Mouse (Mus musculus) thymus, adult 2 months (tissue): ENCODE measurements at regions not wholly inside any gene's neighbourhood (a gene's known extent, or its start where the extent isn't known, plus 50 kb on each side); places are given as distances from the start of the nearest gene placed in this dataset.

Experiments used
- DNase-seq: peaks from one replicate; pipeline ENCODE4 v3.0.0; 2021
- H3K27ac ChIP-seq: fragments of 200-500 bp; 2 replicates; pipeline ENCODE4 v1.5.1; 2012; ENCODE audit warnings: low read length, control low read depth; ENCODE audit not compliant: control insufficient read depth, insufficient read depth
- H3K27me3 ChIP-seq: fragments of 200-500 bp; 2 replicates; pipeline ENCODE4 v1.6.1; 2012; ENCODE audit warnings: mild to moderate bottlenecking, low read length, moderate library complexity, mixed read lengths; ENCODE audit not compliant: control insufficient read depth, insufficient read depth
- H3K36me3 ChIP-seq: fragments of 200-500 bp; 2 replicates; pipeline ENCODE4 v1.6.1; 2012; ENCODE audit warnings: mild to moderate bottlenecking, low read length, moderate library complexity; ENCODE audit not compliant: control insufficient read depth, insufficient read depth
- H3K4me1 ChIP-seq: fragments of 200-500 bp; replicated peaks from 2 replicates; pipeline ENCODE4 v1.6.1; 2012; ENCODE audit warnings: low read length; ENCODE audit not compliant: control insufficient read depth, insufficient read depth
- H3K4me3 ChIP-seq: fragments of 200-500 bp; 2 replicates; pipeline ENCODE4 v1.5.1; 2012; ENCODE audit warnings: mild to moderate bottlenecking, low read length, control low read depth, moderate library complexity; ENCODE audit not compliant: control insufficient read depth, insufficient read depth
- CTCF ChIP-seq: fragments of 200-500 bp; IDR thresholded peaks from 2 replicates; pipeline ENCODE4 v1.5.1; 2012; ENCODE audit warnings: mild to moderate bottlenecking, control low read depth, low read length, moderate library complexity, borderline replicate concordance; ENCODE audit not compliant: control insufficient read depth, poor library complexity, insufficient read depth; ENCODE audit errors: extremely low read depth
- POLR2A ChIP-seq: fragments of 200-500 bp; IDR thresholded peaks from 2 replicates; pipeline ENCODE4 v1.6.1; 2012; ENCODE audit warnings: mild to moderate bottlenecking, low read length, control low read depth, moderate library complexity; ENCODE audit not compliant: control insufficient read depth, poor library complexity, insufficient read depth; ENCODE audit errors: extremely low read depth
- WGBS: fragments of 180-500 bp; shearing (Covaris S2); methylation state at CpG from one replicate; pipeline ENCODE4 v1.1.7; 2018; 5-methylcytosine and 5-hydroxymethylcytosine counted together

DNA sequence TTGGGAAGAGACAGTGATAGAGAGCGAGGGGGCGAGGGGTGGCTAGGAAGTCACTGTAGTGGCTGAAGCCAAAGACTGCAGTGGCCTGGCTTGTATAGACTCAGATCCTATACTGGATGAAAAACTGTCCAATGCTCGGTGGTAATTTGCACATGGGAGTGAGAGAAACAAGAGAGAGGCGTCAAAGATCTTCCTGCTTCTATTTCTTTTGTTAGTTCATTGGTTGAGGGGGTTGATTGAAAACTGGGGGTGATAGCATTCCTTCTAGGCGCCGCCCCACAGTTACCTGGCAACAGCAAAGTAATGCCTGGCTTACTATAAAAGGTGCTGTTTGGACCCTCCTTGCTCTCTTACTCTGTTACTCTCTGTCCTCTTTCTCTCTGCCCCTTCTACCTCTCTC is 465.3 kb upstream of the Smim15 start:
- WGBS = 92% methylated on average over 6 of the region's 6 CpGs
- peaks cover 15% of the 10 kb centered on the region for H3K4me1 ChIP-seq
- TF ChIP-seq POLR2A (no peak), CTCF (no peak)
- no peaks in the 10 kb centered on the region for H3K27me3 ChIP-seq
- no peak overlapping the region for H3K4me3 ChIP-seq
- H3K36me3 ChIP-seq = no peaks in the 10 kb centered on the region
- no peak overlapping the region for H3K27ac ChIP-seq
- DNase-seq = no peak

GRCm38 (mm10) chr13:107577809-107578208 is 466.4 kb upstream of the Smim15 start:
- no peaks in the 10 kb centered on the region for H3K36me3 ChIP-seq
- no peaks in the 10 kb centered on the region for H3K27me3 ChIP-seq
- DNase-seq = no peak
- peaks cover 19% of the 10 kb centered on the region for H3K4me1 ChIP-seq
- 83% methylated on average over 8 of the region's 8 CpGs for WGBS
- no peak overlapping the region for H3K4me3 ChIP-seq
- no peak overlapping the region for H3K27ac ChIP-seq
- TF ChIP-seq POLR2A (no peak), CTCF (no peak)

- 85% methylated on average over 4 of the region's 4 CpGs for WGBS
- H3K4me1 ChIP-seq = peaks cover 19% of the 10 kb centered on the region
- no peaks in the 10 kb centered on the region for H3K27me3 ChIP-seq
- DNase-seq = no peak
- no peak for TF ChIP-seq CTCF
- no peak for TF ChIP-seq POLR2A
- H3K27ac ChIP-seq = no peak overlapping the region
- no peaks in the 10 kb centered on the region for H3K36me3 ChIP-seq
- no peak overlapping the region for H3K4me3 ChIP-seq
These were observed 467.0 kb upstream of the Smim15 start for GRCm38 (mm10) chr13:107577272-107577671.

- Histone ChIP-seq H3K27me3 (no peaks in the 10 kb centered on the region), H3K36me3 (no peaks in the 10 kb centered on the region), H3K27ac (no peak overlapping the region), H3K4me3 (no peak overlapping the region), H3K4me1 (peaks cover 19% of the 10 kb centered on the region)
- WGBS = 97% methylated on average over 5 of the region's 5 CpGs
- TF ChIP-seq POLR2A (no peak), CTCF (no peak)
- no peak for DNase-seq
These were observed 467.5 kb upstream of the Smim15 start for GRCm38 (mm10) chr13:107576701-107577100.

- Histone ChIP-seq H3K4me1 (peaks cover 26% of the 10 kb centered on the region), H3K27me3 (no peaks in the 10 kb centered on the region), H3K27ac (no peak overlapping the region), H3K36me3 (no peaks in the 10 kb centered on the region), H3K4me3 (no peak overlapping the region)
- TF ChIP-seq POLR2A = no peak
- no peak for TF ChIP-seq CTCF
- 92% methylated on average over 3 of the region's 3 CpGs for WGBS
- no peak for DNase-seq
These were observed 469.2 kb upstream of the Smim15 start for GRCm38 (mm10) chr13:107575025-107575424.

- Histone ChIP-seq H3K27me3 (no peaks in the 10 kb centered on the region), H3K36me3 (no peaks in the 10 kb centered on the region), H3K4me1 (peaks cover 34% of the 10 kb centered on the region), H3K27ac (peak overlapping the region; percentile 50; the same call in 1 of the 2 replicates), H3K4me3 (no peak overlapping the region)
- no peak for TF ChIP-seq POLR2A
- no peak for TF ChIP-seq CTCF
- 42% methylated on average over 9 of the region's 9 CpGs for whole genome bisulfite sequencing
- DNase-seq = no peak
These were observed 470.5 kb upstream of the Smim15 start for GRCm38 (mm10) chr13:107573499-107574355.
